Mouse (Mus musculus) hindbrain, embryonic 11.5 days (tissue): ENCODE results near the gene Arvcf. TPM values are rescaled to one million over a fixed set of nuclear protein-coding genes. Genes with fewer than 3 reads are reported as not detected.

Source experiments
- ATAC-seq: fragments of 200-750 bp; cut with Nextera tagmentation; 2 replicates; pipeline ENCODE4 v1.8.0; 2017; ENCODE audit warnings: mild to moderate bottlenecking, moderate TSS enrichment, moderate library complexity; ENCODE audit not compliant: low FRiP score
- DNase-seq: peaks from one replicate; pipeline ENCODE4 v3.0.0-alpha.2; 2015; ENCODE audit warnings: low spot score
- H3K27ac ChIP-seq: fragments of 300-500 bp; sonication (generic); 2 replicates; pipeline ENCODE4 v1.5.1; 2014; ENCODE audit warnings: mild to moderate bottlenecking, low read depth, low read length
- H3K27me3 ChIP-seq: fragments of 300-500 bp; sonication (generic); 2 replicates; pipeline ENCODE4 v1.6.1; 2014; ENCODE audit warnings: mild to moderate bottlenecking, low read length, moderate library complexity, mixed read lengths; ENCODE audit not compliant: control insufficient read depth, insufficient read depth
- H3K36me3 ChIP-seq: fragments of 300-500 bp; sonication (generic); 2 replicates; pipeline ENCODE4 v1.6.1; 2014; ENCODE audit warnings: mild to moderate bottlenecking, low read length, moderate library complexity, mixed read lengths; ENCODE audit not compliant: control insufficient read depth, insufficient read depth
- H3K4me1 ChIP-seq: fragments of 300-500 bp; sonication (generic); replicated peaks from 2 replicates; pipeline ENCODE4 v1.6.1; 2014; ENCODE audit warnings: low read length, mixed read lengths; ENCODE audit not compliant: control insufficient read depth, insufficient read depth
- H3K4me2 ChIP-seq: fragments of 300-500 bp; sonication (generic); replicated peaks from 2 replicates; pipeline ENCODE4 v1.6.1; 2014; ENCODE audit warnings: mild to moderate bottlenecking, low read depth, low read length
- H3K4me3 ChIP-seq: fragments of 300-500 bp; sonication (generic); 2 replicates; pipeline ENCODE4 v1.5.1; 2014; ENCODE audit warnings: low read depth, low read length
- H3K9ac ChIP-seq: fragments of 300-500 bp; sonication (generic); 2 replicates; pipeline ENCODE4 v1.6.1; 2014; ENCODE audit warnings: low read depth, low read length
- H3K9me3 ChIP-seq: fragments of 300-500 bp; sonication (generic); 2 replicates; pipeline ENCODE4 v1.6.1; 2016; ENCODE audit warnings: low read length; ENCODE audit not compliant: control insufficient read depth
- WGBS: fragments of 180-500 bp; shearing (Covaris S2); extraction: QIAGEN DNeasy Blood & Tissue Kit; methylation state at CpG from one replicate; pipeline ENCODE4 v1.1.7; 2014; 5-methylcytosine and 5-hydroxymethylcytosine counted together
- polyA plus RNA-seq: library from polyadenylated mRNA; unstranded; fragments of >200 nt; fragmentation: Nextera tagmentation; extraction: Ambion mirVana; gene quantifications from 2 replicates; pipeline ENCODE4 v1.2.1, GENCODE M21; 2014

Gene Arvcf
- polyA plus RNA-seq, 1 experiment from 2014 or later: 62.0 TPM

DNA sequence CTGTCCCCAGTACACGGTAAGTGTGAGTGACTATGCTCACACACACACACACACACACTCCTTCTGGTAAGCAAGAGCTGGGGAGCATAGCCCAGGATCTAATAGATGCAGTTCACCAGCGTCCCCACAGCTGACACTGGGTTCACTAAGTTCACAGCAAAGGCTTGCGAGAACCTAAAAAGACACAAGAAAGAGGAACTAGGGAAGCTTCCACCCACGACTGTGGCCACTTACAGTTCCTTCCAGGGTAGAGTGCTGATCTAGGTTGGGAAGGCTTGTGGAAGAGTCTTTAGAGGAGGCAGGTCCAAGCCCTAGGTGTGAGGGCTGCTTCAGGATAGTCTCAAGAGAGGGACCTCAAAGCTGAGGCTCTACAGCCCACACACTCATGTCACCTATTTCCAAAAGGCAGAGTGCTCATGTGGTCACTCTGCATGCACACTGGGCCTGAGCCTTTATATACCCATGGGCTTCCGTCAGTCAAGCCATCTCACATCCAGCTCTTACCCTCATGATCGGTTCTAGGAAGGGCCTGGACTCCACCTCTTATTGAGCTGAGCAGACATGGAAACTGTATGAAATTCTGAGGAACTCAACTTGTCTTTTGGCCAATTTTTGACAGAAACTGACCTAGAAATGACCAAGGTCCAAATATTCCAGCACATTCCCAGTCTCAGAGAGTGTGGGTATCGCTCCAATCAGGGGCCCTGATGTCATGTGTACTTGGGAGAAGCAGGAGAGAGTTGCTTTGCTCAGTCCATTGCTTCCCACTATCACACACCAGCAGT is 65.2 kb downstream of the Arvcf start:
- H3K9ac ChIP-seq: no peak overlapping the region
- DNase-seq (no peak), ATAC-seq (no peak)
- H3K4me1 ChIP-seq: no peaks in the 10 kb centered on the region; the same call in 1 of the 2 replicates
- 88% methylated on average over 7 of the region's 7 CpGs for WGBS
- H3K36me3 ChIP-seq: no peaks in the 10 kb centered on the region; the same call in 1 of the 2 replicates
- no peaks in the 10 kb centered on the region for H3K27me3 ChIP-seq
- H3K4me3 ChIP-seq: no peak overlapping the region
- no peak overlapping the region for H3K4me2 ChIP-seq
- H3K9me3 ChIP-seq: no peaks in the 10 kb centered on the region
- H3K27ac ChIP-seq: no peak overlapping the region

DNA sequence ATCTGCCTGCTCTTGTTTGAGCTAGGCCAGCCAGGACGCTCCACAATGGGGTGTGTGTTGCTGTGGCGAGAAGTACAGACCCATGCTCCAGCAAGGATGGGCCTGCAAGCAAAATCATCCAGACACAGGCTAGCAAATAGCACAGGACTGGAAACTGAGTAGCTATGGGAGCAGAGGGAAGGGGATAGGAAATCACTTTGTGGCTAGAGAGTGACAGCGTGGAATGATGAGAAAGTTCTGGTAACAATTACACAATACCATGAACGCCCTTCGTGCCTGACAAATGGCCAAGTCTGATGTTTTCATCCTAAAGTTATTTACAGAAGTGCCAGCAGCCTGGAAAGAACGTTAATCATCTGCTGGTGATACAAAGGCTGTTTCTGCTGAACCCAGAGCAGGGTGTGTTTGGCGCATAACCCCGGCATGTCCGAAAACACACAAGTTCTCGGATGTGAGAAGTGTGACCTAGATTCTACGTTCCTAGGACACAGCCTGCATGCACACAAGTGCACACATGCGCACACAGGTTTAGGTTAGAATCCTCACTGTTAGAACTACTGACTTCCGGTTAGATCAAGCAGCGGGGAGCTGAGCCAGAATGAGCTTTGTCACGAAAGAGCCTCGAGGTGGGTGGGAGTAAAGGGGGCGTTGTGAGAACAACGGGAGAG is 68.2 kb downstream of the Arvcf start:
- DNase-seq (no peak), ATAC-seq (no peak)
- Histone ChIP-seq H3K27ac (no peak overlapping the region), H3K9ac (no peak overlapping the region), H3K36me3 (no peaks in the 10 kb centered on the region; the same call in 1 of the 2 replicates), H3K9me3 (no peaks in the 10 kb centered on the region), H3K27me3 (no peaks in the 10 kb centered on the region), H3K4me1 (no peaks in the 10 kb centered on the region), H3K4me2 (no peak overlapping the region), H3K4me3 (no peak overlapping the region)
- 67% methylated on average over 18 of the region's 18 CpGs for WGBS

DNA sequence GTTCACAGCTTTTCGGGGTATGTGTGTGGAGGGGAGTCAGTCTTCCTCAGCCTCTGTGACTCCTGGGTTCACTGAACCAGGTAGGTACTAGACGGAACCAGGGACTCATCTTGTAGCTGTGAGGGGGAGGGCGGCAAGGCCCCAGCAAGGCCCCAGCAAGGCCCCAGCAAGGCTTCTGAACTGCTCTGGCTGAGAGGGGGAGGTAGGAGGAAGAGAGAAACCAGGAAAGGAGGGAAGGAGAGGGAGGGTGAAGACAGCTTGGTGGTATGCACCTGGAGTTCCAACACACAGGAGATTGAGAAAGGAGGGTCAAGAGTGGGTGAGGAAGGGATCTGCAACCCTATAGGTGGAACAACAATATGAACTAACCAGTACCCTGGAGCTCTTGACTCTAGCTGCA is 68.9 kb downstream of the Arvcf start:
- no peaks in the 10 kb centered on the region for H3K27me3 ChIP-seq
- H3K4me3 ChIP-seq: no peak overlapping the region
- no peak overlapping the region for H3K4me2 ChIP-seq
- no peak overlapping the region for H3K27ac ChIP-seq
- WGBS: 88% methylated on average over 3 of the region's 3 CpGs
- H3K36me3 ChIP-seq: no peaks in the 10 kb centered on the region; the same call in 1 of the 2 replicates
- ATAC-seq (no peak), DNase-seq (no peak)
- H3K9me3 ChIP-seq: no peaks in the 10 kb centered on the region
- no peak overlapping the region for H3K9ac ChIP-seq
- H3K4me1 ChIP-seq: no peaks in the 10 kb centered on the region

DNA sequence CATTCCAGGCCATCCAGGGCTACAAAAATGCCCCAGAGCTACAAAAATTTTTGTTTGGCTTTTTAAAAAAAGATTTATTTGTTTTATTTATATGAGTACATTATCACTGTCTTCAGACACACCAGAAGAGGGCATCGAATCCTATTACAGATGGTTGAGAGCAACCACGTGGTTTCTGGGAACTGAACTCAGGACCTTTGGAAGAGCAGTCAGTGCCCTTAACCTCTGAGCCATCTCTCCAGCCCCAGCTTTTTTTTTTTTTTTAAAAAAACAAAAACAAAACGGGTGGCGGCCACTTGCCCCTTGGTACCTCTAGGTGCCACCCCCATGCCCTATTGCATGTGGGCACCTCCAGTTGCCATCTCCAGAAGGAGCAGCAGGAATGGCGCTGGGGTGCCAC is 69.5 kb downstream of the Arvcf start:
- no peak overlapping the region for H3K9ac ChIP-seq
- no peaks in the 10 kb centered on the region for H3K4me1 ChIP-seq
- DNase-seq (no peak), ATAC-seq (no peak)
- 92% methylated on average over 5 of the region's 5 CpGs for WGBS
- no peak overlapping the region for H3K4me3 ChIP-seq
- H3K9me3 ChIP-seq: no peaks in the 10 kb centered on the region
- H3K4me2 ChIP-seq: no peak overlapping the region
- no peak overlapping the region for H3K27ac ChIP-seq
- H3K27me3 ChIP-seq: no peaks in the 10 kb centered on the region
- H3K36me3 ChIP-seq: no peaks in the 10 kb centered on the region; the same call in 1 of the 2 replicates

DNA sequence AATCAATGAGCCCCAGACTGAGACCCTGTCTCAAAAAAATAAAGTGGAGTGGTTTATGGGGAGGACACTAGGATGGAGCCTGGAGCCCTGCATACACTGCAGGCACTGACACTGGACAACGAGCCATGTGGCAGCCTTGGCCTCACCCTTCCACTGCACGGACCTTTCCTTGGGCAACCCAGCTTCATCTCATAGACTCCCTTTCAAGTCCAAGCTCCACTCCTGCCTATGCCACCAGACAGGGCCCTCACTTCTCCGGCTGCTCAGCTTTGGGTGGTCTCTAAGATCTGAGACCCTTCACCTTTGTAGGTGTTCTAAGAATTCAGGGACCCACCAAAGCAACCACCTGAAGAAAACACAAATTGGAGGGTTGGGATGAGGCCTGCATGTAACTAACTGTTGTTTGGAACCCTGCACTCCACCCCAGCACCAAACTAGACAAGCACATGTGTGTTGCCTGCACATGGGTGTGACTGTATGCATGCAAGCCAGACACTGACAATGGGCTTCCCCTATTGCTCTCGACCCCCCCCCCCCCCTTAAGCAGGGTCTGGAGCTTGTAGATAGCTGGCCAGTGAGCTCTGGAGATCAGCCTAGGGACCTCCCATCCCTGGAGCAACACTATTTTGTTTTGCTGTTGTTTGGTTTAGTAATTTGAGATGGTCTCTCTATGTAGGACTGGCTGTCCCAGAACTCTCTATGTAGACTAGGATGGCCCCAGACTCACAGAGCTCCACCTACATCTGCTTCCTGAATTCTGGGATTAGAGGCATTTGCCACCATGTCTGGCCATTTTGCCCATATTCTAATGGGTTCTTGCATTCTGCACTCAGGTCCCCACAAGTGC is 71.0 kb downstream of the Arvcf start:
- Histone ChIP-seq H3K27ac (no peak overlapping the region), H3K27me3 (no peaks in the 10 kb centered on the region), H3K36me3 (peaks cover 2% of the 10 kb centered on the region; the same call in 1 of the 2 replicates), H3K4me2 (no peak overlapping the region), H3K9me3 (no peaks in the 10 kb centered on the region), H3K9ac (no peak overlapping the region), H3K4me1 (no peaks in the 10 kb centered on the region), H3K4me3 (no peak overlapping the region)
- DNase-seq (no peak), ATAC-seq (no peak)
- WGBS: 90% methylated on average over 4 of the region's 4 CpGs

DNA sequence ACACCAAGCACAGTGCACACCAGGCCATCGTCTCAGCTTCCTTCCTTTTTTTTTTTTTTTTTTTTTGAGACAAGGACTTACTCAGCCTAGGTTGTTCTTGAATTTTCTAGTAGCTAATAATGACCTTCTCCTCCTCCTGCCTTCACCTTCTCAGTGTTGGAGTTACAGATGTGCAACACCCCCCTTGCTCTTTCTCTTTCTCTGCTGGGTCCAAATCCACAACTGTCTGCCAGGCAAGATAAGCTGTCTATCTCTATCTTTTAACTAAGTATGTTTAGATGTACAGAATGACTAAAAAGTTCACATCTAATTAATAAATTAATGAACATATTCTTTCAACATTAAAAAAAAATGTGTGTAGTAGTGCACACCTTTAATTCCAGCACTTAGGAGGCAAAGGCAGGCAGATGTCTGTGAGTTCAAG is 71.6 kb downstream of the Arvcf start:
- no peak for ATAC-seq
- H3K9ac ChIP-seq: no peak overlapping the region
- 82% methylated on average over 1 of the region's 1 CpGs for WGBS

DNA sequence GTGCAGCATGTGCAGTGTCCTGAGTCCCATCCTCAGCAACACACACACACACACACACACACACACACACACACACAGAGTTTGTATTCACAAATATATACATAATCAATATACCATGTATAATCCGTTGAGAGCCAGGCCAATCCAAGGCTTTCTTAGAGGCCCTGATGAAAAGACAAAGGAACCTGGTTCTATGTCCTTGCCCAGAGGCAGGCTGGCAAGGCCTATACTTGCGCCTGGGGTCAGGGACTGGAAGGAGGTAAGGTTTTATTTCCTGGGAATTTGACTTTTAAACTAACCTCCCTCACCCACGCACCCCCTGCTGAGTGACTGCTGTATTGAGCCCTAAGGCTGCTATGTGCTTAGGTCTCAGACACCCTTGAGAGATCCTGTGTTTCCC is 72.6 kb downstream of the Arvcf start:
- H3K4me1 ChIP-seq: no peaks in the 10 kb centered on the region
- no peak overlapping the region for H3K27ac ChIP-seq
- no peaks in the 10 kb centered on the region for H3K9me3 ChIP-seq
- no peak overlapping the region for H3K4me3 ChIP-seq
- H3K36me3 ChIP-seq: peaks cover 2% of the 10 kb centered on the region; the same call in 1 of the 2 replicates
- no peak overlapping the region for H3K4me2 ChIP-seq
- DNase-seq (no peak), ATAC-seq (no peak)
- no peaks in the 10 kb centered on the region for H3K27me3 ChIP-seq
- 70% methylated on average over 3 of the region's 3 CpGs for WGBS
- no peak overlapping the region for H3K9ac ChIP-seq

More for the DNA sequence above, 71.6 kb downstream of the Arvcf start:
- DNase-seq: no peak
- Histone ChIP-seq H3K4me2 (no peak overlapping the region), H3K9me3 (no peaks in the 10 kb centered on the region), H3K36me3 (peaks cover 2% of the 10 kb centered on the region; the same call in 1 of the 2 replicates), H3K27ac (no peak overlapping the region), H3K4me3 (no peak overlapping the region), H3K4me1 (no peaks in the 10 kb centered on the region), H3K27me3 (no peaks in the 10 kb centered on the region)

DNA sequence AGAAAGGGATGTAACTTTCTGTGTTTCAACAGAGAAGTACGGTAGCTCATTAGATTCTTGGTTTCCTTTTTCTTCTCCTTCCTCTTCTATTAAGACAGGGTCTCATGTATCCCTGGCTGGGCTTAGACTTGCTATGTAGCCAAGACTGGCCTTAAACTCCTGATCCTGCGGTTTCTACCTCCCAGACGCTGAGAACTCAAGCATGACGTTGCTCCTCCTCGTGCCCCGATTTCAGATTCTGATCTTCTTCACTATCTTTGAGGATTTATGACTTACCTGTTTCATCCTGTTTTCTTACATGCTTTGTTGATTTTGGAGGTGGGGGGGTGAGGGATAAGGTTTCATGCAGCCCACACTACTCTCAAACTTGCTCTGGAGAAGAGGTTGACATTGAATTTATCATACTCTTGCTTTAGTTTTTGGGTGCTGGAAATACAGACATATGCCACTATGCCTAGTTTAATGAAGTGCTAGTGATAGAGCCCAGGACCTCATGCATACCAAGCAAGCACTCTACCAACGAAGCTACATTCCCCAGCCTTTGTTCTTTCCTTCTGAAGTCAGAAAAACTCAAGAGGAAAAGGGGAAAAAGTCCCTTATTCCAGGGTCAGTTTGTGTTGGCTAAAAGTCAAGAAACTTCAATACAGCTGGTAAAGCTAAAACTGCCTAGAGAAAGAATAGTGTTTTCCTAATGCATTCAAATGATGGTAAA is 75.4 kb downstream of the Arvcf start:
- ATAC-seq (no peak), DNase-seq (no peak)
- H3K9me3 ChIP-seq: no peaks in the 10 kb centered on the region
- H3K4me2 ChIP-seq: no peak overlapping the region
- H3K4me3 ChIP-seq: no peak overlapping the region
- no peak overlapping the region for H3K27ac ChIP-seq
- H3K9ac ChIP-seq: no peak overlapping the region
- H3K27me3 ChIP-seq: no peaks in the 10 kb centered on the region
- peaks cover 2% of the 10 kb centered on the region; the same call in 1 of the 2 replicates for H3K36me3 ChIP-seq
- H3K4me1 ChIP-seq: no peaks in the 10 kb centered on the region; the same call in 1 of the 2 replicates
- WGBS: 93% methylated on average over 7 of the region's 7 CpGs
